Mouse (Mus musculus) right cerebral cortex, postnatal 14 days (tissue): ENCODE measurements around the gene Ptpn14.

Experiments
- DNase-seq: peaks from one replicate; pipeline ENCODE4 v3.0.0; 2022

Ptpn14 gene

GRCm38 (mm10) chr1:189718600-189718999 lies 9.5 kb upstream of the Ptpn14 start:
- DNase-seq, result no peak

GRCm38 (mm10) chr1:189726121-189726520 lies 1.9 kb upstream of the Ptpn14 start:
- no peak for DNase-seq

- DNase-seq, result no peak
Measured at GRCm38 (mm10) chr1:189727346-189727883, 653 bp upstream of the Ptpn14 start.

- no peak for DNase-seq
Measured at GRCm38 (mm10) chr1:189728784-189729115, 682 bp downstream of the Ptpn14 start.

- no peak for DNase-seq
Measured at GRCm38 (mm10) chr1:189729141-189729815, 1.2 kb downstream of the Ptpn14 start.

- no peak for DNase-seq
Measured at GRCm38 (mm10) chr1:189731697-189732096, 3.6 kb downstream of the Ptpn14 start.

GRCm38 (mm10) chr1:189732156-189732555 lies 4.1 kb downstream of the Ptpn14 start:
- DNase-seq, result no peak

- DNase-seq, result no peak
Measured at GRCm38 (mm10) chr1:189740075-189740474, 12.0 kb downstream of the Ptpn14 start.

GRCm38 (mm10) chr1:189742041-189742440 lies 14.0 kb downstream of the Ptpn14 start:
- no peak for DNase-seq

- no peak for DNase-seq
Measured at GRCm38 (mm10) chr1:189743136-189743535, 15.1 kb downstream of the Ptpn14 start.

GRCm38 (mm10) chr1:189744914-189745710 lies 17.0 kb downstream of the Ptpn14 start:
- no peak for DNase-seq

GRCm38 (mm10) chr1:189746520-189746919 lies 18.5 kb downstream of the Ptpn14 start:
- DNase-seq, result no peak

GRCm38 (mm10) chr1:189749789-189750188 lies 21.7 kb downstream of the Ptpn14 start:
- DNase-seq, result no peak

GRCm38 (mm10) chr1:189750233-189750632 lies 22.2 kb downstream of the Ptpn14 start:
- DNase-seq, result no peak

- DNase-seq, result no peak
Measured at GRCm38 (mm10) chr1:189752245-189752644, 24.2 kb downstream of the Ptpn14 start.

- no peak for DNase-seq
Measured at GRCm38 (mm10) chr1:189755072-189755471, 27.0 kb downstream of the Ptpn14 start.

GRCm38 (mm10) chr1:189756306-189757053 lies 28.4 kb downstream of the Ptpn14 start:
- DNase-seq, result no peak

GRCm38 (mm10) chr1:189757054-189757408 lies 29.0 kb downstream of the Ptpn14 start:
- no peak for DNase-seq

GRCm38 (mm10) chr1:189761581-189762021 lies 33.5 kb downstream of the Ptpn14 start:
- no peak for DNase-seq

- DNase-seq, result no peak
Measured at GRCm38 (mm10) chr1:189764258-189764657, 36.2 kb downstream of the Ptpn14 start.

GRCm38 (mm10) chr1:189767164-189767563 lies 39.1 kb downstream of the Ptpn14 start:
- DNase-seq, result no peak

GRCm38 (mm10) chr1:189767910-189768309 lies 39.8 kb downstream of the Ptpn14 start:
- no peak for DNase-seq

- DNase-seq, result no peak
Measured at GRCm38 (mm10) chr1:189770516-189770915, 42.4 kb downstream of the Ptpn14 start.
